Mouse (Mus musculus) erythroblast, embryonic 14.5 days (primary cell): ENCODE measurements around the gene Man2a2. TPM values are rescaled to one million over a fixed set of nuclear protein-coding genes. Genes with fewer than 3 reads are reported as not detected.
A peak's percentile ranks its signal among the peaks of the same experiment; 100 is the strongest.

ENCODE experiments used
- H3K27me3 ChIP-seq: 2 replicates; pipeline ENCODE4 v1.6.1; 2012; ENCODE audit warnings: inconsistent platforms; ENCODE audit not compliant: control insufficient read depth
- H3K36me3 ChIP-seq: 2 replicates; pipeline ENCODE4 v1.6.1; 2012; ENCODE audit warnings: mild to moderate bottlenecking, inconsistent platforms; ENCODE audit not compliant: control insufficient read depth
- H3K4me1 ChIP-seq: 2 replicates; pipeline ENCODE4 v1.6.1; 2012; ENCODE audit warnings: inconsistent platforms; ENCODE audit not compliant: control insufficient read depth
- H3K4me3 ChIP-seq: replicated peaks from 2 replicates; pipeline ENCODE3; 2012; ENCODE audit warnings: moderate library complexity, mild to moderate bottlenecking, inconsistent platforms
- H3K9me3 ChIP-seq: 2 replicates; pipeline ENCODE4 v1.6.1; 2012; ENCODE audit warnings: low read length, inconsistent platforms, mixed read lengths; ENCODE audit not compliant: control insufficient read depth
- GATA1 ChIP-seq: IDR thresholded peaks from 2 replicates; pipeline ENCODE4 v1.6.1; 2012; ENCODE audit warnings: low read length, inconsistent platforms, mixed read lengths
- TAL1 ChIP-seq: IDR thresholded peaks from 3 replicates; pipeline ENCODE4 v1.6.1; 2012; ENCODE audit warnings: low read length, inconsistent platforms, mixed read lengths
- polyA plus RNA-seq: library from polyadenylated mRNA; stranded (reverse); fragments of >175 nt; gene quantifications from 2 replicates; pipeline ENCODE4 v1.2.3, GENCODE M21; 2012

Man2a2 gene
- 0.05 and 0.14 TPM in 2 replicates for polyA plus RNA-seq

- H3K4me1 ChIP-seq: peaks cover 14% of the 10 kb centered on the region
- TF ChIP-seq TAL1 (no peak), GATA1 (no peak)
- H3K9me3 ChIP-seq: no peaks in the 10 kb centered on the region
Measured at GRCm38 (mm10) chr7:80371041-80371751, at the start of gene Man2a2. TSS of gene Man2a2 (minus strand) at chr7:80371375.

DNA sequence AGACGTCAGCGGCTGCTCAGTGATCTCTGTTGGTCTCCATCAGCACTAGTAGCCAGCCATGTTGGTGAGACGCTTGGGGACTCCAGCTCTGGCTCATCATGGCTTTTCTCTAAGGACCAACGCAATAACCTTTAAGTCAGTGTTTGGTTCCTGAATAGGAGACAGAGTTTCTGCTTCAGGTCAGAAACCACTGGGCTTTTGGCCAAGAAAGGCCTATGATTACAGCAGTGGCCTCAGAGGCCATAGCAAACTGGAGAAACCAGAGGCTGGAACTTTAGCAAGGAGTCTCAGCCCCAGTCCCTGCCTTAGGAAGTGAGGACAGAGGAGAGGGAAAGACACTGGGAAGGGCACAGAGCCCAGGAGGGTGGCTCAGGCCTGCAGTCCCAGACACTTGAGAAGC is 49.4 kb upstream of the Man2a2 start:
- TF ChIP-seq TAL1: no peak
- peaks cover 16% of the 10 kb centered on the region for H3K4me1 ChIP-seq
- H3K9me3 ChIP-seq: no peaks in the 10 kb centered on the region
- H3K36me3 ChIP-seq: no peaks in the 10 kb centered on the region
- no peaks in the 10 kb centered on the region for H3K27me3 ChIP-seq
- no peak overlapping the region for H3K4me3 ChIP-seq

More at GRCm38 (mm10) chr7:80371041-80371751, at the start of gene Man2a2:
- Histone ChIP-seq H3K4me3 (peak within 1 kb of the TSS; percentile 65), H3K27me3 (peaks cover 43% of the 10 kb centered on the region), H3K36me3 (peaks cover 10% of the 10 kb centered on the region; the same call in 1 of the 2 replicates)

DNA sequence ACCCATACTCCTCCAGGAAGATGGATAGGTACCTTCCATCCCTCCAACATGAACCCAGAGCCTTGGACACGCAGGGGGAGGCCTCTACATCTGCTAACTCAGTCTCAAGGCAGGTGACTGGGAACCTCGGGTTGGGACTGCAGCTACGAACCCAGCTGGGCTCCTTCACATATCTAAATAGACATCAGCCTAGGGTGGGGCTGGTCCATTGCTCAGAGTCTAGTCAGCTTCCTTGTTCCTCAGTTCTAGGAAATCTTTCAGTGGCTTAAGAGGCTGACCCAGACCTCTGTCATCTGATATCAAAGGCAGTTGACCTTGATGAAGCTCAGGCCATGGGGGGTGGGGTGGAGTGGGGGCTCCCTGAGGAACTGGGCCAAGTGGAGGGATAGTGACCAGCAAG is 48.1 kb upstream of the Man2a2 start:
- H3K4me3 ChIP-seq: no peak overlapping the region
- no peaks in the 10 kb centered on the region for H3K36me3 ChIP-seq
- H3K9me3 ChIP-seq: no peaks in the 10 kb centered on the region
- H3K4me1 ChIP-seq: peaks cover 16% of the 10 kb centered on the region
- TF ChIP-seq TAL1 (no peak), GATA1 (no peak)
- H3K27me3 ChIP-seq: no peaks in the 10 kb centered on the region

DNA sequence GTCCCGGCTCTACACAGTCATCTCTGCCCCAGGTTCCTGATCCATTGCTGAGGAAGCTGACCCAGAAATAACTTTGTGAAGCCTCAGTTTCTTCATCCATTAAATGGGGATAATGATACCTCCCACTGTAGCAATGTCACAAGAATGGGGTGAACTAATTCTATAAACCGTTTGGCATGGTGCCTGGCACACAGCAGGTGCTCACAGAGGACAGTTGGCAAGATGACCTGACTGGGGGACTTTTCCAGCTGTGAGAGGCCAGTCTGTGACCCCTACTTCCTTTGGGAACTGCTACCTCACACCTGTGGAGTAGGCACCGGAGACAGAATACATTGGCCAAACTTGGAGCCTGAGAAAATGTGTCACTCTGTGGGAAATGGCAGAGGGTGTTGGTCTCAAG is 46.9 kb upstream of the Man2a2 start:
- Histone ChIP-seq H3K27me3 (no peaks in the 10 kb centered on the region), H3K9me3 (no peaks in the 10 kb centered on the region), H3K36me3 (no peaks in the 10 kb centered on the region), H3K4me1 (peaks cover 15% of the 10 kb centered on the region), H3K4me3 (no peak overlapping the region)
- TF ChIP-seq GATA1 (no peak), TAL1 (no peak)

DNA sequence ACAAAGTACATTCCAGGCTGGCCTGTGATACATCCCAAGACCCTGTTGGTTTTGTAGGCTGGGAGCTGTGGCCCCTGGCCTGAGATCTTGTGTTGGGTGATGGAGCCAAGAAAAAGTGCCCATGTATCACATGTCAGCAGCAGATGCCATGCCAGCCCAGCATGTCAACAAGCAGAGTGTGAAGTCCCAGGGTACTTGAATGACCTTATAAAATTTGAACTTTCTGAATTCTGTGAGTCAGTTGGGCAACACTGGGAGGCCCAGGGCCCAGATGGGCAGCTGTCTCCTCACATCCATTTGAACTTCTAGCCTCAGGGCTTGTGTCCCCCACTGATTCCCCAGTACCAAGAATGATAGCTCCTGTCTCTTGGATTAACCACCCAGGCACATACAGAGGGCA is 46.4 kb upstream of the Man2a2 start:
- Histone ChIP-seq H3K4me1 (peaks cover 10% of the 10 kb centered on the region), H3K9me3 (no peaks in the 10 kb centered on the region)

DNA sequence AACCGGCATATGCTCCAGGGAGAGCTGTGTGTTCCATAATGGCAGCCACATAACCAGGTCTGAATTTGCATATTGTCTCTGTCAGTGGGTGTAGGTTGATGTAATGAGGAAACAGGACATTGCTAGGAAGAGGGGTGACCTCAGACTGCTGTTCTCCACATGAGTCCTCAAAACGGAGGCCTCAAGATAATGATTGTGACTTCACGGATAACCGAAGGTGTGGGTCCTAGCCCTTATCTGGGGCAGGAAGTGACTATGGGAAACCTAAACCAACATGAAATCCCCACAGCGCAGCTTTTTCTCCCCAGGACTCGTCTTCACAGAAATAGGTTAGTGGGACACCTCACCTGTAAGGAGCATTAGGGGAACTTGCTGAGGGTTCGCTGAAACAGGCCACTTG is 45.8 kb upstream of the Man2a2 start:
- H3K36me3 ChIP-seq: no peaks in the 10 kb centered on the region
- no peaks in the 10 kb centered on the region for H3K27me3 ChIP-seq
- H3K9me3 ChIP-seq: no peaks in the 10 kb centered on the region
- peaks cover 10% of the 10 kb centered on the region for H3K4me1 ChIP-seq
- TF ChIP-seq TAL1 (no peak), GATA1 (no peak)
- H3K4me3 ChIP-seq: no peak overlapping the region

More for the DNA sequence above, 46.4 kb upstream of the Man2a2 start:
- Histone ChIP-seq H3K4me3 (no peak overlapping the region), H3K27me3 (no peaks in the 10 kb centered on the region), H3K36me3 (no peaks in the 10 kb centered on the region)
- TF ChIP-seq TAL1 (no peak), GATA1 (no peak)

DNA sequence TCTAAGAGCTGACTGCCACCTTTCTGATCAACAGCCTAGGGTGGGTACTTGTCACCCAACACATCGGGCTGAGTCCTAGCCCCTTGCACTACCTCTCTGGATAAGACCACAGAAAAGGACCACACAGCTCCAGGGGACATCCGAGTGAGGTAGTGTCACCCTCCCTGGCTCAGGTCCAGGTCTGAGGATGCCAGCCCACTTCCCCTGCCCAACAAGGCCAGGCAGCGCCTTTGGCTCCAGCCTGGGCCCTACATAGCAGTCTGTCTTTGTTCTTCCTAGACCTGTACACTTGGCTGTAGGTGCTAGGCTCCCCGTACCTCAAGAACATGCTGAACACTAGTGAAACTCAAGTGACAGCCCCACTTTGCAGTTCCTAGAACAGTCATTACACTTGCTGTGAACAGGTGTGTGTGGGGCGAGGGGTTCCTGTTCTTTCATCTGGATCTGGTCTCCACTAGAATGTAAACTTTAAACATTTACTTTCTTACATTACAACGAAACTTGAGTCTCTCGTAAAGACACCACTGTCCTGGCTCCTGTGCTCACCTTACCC is 43.2 kb upstream of the Man2a2 start:
- Histone ChIP-seq H3K27me3 (no peaks in the 10 kb centered on the region), H3K4me3 (no peak overlapping the region), H3K9me3 (no peaks in the 10 kb centered on the region), H3K36me3 (no peaks in the 10 kb centered on the region), H3K4me1 (peaks cover 10% of the 10 kb centered on the region)
- TF ChIP-seq GATA1 (no peak), TAL1 (no peak)

- peaks cover 10% of the 10 kb centered on the region for H3K4me1 ChIP-seq
- H3K9me3 ChIP-seq: no peaks in the 10 kb centered on the region
- no peak overlapping the region for H3K4me3 ChIP-seq
- H3K27me3 ChIP-seq: no peaks in the 10 kb centered on the region
- TF ChIP-seq GATA1: no peak
- no peak for TF ChIP-seq TAL1
- H3K36me3 ChIP-seq: no peaks in the 10 kb centered on the region
Measured at GRCm38 (mm10) chr7:80413512-80414302, 42.5 kb upstream of the Man2a2 start.

DNA sequence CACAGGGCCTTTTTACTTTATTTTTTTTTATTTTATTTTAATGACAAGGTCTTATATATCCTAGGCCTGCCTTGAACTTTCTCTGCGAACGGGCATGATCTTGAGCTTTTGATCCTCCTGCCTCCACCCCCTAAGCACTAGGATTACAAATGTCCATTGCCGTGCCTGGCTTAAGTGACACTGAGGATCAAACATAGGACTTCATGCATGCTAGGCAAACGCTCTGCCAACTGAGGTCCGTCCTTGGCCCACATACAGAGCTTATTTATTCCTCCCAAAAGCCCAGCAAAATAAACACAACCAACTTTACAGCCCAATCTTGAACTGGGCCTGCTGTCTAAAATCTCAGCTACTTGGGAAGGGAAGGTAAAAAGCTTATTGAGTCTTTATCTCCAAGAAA is 41.6 kb upstream of the Man2a2 start:
- peaks cover 6% of the 10 kb centered on the region for H3K4me1 ChIP-seq
- TF ChIP-seq GATA1 (no peak), TAL1 (no peak)
- H3K9me3 ChIP-seq: no peaks in the 10 kb centered on the region
- H3K36me3 ChIP-seq: no peaks in the 10 kb centered on the region
- no peaks in the 10 kb centered on the region for H3K27me3 ChIP-seq
- no peak overlapping the region for H3K4me3 ChIP-seq
